Mouse (Mus musculus): ENCODE data around the gene Scfd2.

The Scfd2 gene

DNA sequence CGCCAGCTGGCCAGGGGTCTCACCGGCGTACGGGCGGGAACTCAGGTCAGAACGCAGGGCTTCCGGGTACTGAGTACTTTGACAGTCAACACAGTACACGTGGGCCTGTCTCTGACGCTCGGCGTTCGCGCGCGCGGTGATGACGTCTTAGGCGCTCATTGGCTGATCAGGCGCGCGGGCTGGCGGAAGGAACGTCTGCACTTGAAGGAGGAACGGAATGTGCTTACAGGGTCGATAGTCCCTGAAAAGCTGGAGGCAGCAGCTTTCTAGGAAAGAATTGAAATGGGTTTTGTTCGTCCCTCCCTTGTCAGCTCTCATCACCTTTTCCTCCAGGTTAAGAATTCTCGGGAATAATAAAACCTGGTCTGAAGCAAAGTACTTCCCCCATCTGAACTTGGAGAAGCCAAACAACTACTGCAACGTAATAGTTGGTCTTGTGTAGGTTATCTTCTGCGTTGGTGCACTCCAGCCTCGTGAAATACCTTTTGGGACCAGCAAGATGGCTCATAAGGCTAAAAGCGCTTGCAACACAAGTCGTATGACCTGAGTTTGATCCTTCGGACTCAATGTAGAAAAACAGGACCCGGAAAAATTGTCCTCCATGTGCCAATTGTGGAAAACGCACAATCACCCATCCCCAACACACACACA, at the start of gene Scfd2:
TSS of gene Scfd2 (minus strand) at position 130 of the 651 bp plus-strand sequence.
- 6% methylated on average over 35 of the region's 35 CpGs for WGBS

DNA sequence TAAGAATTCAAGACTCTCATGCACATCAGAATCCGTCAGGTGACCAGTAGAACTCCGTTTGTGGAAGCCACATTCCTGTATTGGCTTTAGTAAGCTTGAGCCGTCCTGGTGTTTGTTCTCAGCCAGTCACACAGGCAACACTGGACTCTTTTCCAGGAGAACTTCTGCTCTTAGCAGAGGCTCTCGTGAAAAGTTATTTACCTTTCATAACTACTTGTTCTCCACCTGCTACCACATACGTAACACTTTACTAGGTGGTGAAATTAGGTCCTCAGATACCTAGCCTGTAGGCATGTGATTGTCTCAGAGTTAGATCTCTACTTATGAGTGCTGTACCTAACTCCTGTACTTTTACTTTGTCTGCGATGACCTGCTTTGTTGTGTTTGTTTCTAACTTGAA, 40.2 kb upstream of the Scfd2 start:
- WGBS: 86% methylated on average over 6 of the region's 6 CpGs

DNA sequence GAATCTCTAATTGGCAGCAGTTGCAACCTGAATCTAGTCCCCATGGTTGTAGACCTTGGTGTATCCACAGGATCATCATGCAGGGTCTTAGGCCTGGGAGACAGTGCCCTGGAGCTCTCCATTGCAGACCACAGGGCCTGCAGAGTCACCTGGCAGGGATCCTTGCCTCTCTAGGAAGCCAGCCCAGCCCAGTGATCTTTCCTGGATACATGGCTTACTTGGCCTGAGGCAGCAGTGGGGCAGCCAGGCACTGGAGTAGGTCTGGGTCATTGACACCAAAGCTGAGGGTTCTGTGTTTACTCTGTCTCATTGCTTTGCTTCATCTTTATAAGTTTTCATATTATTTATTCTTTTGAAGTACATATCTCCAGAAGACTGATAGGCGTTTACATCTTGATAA, 29.6 kb upstream of the Scfd2 start:
- 94% methylated on average over 1 of the region's 1 CpGs for WGBS

DNA sequence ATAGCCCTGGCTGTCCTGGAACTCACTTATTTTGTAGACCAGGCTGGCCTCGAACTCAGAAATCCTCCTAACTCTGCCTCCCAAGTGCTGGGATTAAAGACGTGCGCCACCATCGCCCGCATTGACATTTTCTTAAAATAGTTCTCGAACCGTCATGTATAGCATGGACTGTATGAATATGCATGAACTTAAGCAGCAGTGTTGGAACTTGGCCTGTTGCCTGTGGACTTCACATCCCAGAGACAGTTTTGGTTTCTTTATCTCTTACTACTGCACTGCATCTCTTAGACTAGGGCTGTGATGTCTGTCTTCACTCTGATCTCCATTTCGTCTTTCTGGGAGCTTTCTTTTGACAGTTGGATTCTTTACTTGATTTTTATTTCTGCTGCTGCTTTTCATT, 18.0 kb upstream of the Scfd2 start:
- 48% methylated on average over 8 of the region's 8 CpGs for WGBS

DNA sequence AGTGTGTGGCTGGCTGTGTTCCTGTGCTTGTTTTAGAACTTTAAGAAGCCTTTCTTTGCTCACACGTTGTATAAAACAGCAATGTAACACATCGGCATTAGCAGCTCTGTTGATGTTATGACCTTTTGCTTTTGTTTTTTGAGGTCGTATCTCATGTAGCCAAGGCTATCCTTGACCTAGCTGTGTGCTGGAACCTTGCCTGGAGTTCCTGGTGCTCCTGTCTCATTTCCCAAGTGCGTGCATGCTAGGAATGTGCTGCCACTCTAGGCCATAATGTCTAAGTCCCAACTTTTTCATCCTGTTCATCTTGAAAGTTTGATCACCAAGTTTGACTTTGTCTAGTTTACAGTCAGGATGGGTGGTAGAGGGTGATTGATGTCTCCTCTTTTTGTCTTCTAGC, 14.0 kb upstream of the Scfd2 start:
- WGBS: 77% methylated on average over 4 of the region's 4 CpGs

DNA sequence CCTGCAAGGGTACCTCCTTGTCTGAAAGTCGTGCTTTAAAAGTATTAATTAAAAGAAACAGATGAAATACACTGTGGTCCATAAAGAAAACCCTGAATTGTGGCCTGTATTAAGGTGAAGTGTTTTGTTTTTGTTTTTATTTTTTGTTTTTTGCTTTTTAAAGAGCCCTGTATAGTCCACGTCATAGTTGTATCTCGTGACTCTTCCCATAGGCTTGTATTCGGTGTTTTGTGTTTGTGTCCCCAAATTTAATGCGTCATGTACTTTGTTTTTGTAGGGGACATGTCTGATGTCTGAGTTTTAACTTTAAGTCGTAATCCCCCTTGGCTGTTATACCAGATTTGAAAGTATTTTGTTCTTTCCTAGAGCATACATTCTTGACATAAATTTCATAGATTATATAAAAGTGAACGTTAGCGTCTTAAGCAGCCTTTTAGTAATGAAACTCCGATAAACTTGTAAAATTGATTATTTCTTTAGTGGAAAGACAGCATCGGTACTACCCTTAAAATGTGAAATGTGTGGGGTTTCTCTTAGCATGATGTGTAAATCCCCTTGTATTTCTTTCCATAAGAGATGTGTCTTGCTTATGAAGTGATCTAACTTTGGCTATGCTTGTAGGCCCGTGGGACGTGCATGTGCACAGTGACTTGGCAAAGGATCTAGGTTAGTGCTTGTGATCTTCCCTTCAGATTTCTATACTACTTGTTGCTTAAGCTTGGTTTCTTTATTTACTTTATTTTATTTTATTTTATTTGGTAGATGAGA, 4.8 kb upstream of the Scfd2 start:
- WGBS: 28% methylated on average over 12 of the region's 12 CpGs

DNA sequence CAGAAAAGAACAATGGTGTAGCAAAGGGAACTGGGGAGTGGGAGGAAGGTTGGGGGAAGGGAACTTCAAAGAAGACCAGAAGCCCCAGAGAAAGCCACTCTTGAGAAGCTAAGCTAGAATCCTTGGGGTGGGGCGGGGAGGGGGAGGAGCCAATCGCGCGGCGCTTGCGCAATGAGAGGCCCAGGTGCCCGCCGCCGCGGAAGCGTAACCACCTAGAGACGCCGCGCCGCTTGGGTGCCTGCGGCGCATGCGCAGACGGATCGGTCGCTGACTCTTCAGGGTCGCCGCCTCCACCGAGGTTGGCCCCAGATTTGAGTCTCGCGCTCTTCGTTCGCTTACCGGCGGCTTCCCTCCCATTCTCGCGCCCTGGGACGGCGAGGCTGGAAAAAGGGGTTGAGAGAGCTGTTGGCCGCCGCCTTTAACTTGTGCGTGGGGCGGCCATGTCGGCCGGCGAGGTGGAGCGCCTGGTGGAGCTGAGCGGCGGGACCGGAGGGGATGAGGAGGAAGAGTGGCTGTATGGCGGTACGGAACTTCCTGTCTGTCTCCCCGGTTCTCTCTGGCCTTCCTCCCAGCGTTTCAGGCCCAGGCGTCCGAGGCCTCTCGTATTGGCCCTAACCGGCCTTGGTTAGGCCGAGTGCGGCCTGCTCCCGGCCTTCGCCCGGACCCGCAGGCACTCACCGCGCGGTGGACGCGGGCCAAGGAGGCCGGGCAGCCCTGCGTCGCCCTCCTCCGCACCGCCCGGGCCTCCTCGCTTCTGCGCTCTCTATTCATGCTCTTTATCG, 3.9 kb upstream of the Scfd2 start, which contains the start of gene Fip1l1:
TSS of gene Fip1l1 (plus strand) at position 210 of the 782 bp plus-strand sequence.
- WGBS: under 1% methylated on average over 73 of the region's 73 CpGs

DNA sequence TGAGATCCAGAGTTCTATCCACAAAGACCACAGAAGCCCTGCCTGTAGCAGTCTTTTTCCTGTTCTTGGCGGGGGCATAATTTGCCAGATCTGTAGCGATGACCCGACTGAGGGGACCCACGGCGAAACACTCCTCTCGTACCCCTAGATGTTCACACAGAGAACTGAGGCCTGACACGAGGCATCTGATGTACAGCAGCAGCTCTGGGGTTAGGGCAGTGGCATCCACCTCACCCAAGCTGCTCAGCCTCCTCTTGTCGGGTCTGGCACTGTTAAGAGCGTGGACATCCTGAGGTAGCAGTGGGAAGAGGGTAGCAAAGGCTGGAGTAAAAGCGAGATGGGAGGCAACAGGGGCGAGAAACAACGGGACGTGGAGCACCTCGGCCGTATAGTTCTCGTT, 774 bp downstream of the Scfd2 start:
- 13% methylated on average over 16 of the region's 16 CpGs for WGBS

DNA sequence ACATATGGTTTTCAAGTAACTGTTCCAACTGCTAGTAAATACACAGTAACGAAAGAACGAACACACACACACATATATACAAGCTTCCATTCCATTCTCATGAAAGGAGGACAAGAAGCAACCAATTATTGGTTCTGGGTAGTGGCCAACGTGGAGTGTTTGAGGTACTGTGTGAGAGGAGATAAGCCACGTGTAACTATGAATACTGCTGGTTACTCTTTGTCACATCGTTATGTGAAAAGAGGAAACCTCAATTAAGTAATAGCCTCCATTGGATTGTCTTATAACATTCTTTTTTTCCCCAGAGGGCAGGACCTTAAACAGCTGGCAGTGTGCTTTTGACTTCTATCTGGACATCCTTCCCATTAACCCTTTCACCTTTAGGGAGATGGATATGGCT, 4.5 kb downstream of the Scfd2 start:
- 74% methylated on average over 5 of the region's 5 CpGs for WGBS

DNA sequence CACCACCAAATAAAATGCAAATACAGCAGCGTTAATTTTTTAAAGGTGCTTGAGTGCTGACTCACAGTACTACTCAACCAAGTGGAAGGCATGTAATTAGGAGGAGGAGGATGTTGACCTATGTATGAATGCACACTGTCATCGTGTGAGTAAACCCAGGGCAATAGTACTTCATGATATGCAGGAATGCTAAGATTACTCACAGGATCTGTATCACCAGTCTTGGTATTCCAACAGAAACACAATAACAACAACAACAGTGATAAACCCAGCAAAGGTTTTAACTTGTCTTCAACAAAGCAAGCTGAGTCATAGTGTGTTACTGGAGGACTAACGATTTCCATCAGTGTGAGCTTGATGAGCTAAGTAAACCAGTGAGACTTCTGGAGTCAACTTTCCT, 38.9 kb downstream of the Scfd2 start:
- WGBS: 82% methylated on average over 3 of the region's 3 CpGs

DNA sequence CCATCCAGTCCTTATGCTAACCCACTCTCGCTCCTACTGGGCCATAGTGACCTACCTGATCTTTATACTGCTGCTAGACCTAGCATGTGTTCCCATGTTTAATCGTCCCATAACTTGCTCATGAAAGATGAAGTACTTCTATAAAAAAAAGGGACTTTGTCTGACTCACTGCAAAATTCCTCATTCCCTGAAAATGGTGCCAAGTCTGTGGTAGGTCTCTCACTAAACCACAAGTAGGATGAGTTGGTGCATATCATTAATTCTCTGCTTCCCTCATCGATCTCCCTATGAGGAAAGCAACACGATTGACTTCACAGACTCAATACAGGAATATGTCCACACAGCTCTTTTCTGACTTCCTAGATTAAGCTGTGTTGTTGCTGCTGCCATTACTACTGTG, 46.9 kb downstream of the Scfd2 start:
- 87% methylated on average over 4 of the region's 4 CpGs for WGBS

DNA sequence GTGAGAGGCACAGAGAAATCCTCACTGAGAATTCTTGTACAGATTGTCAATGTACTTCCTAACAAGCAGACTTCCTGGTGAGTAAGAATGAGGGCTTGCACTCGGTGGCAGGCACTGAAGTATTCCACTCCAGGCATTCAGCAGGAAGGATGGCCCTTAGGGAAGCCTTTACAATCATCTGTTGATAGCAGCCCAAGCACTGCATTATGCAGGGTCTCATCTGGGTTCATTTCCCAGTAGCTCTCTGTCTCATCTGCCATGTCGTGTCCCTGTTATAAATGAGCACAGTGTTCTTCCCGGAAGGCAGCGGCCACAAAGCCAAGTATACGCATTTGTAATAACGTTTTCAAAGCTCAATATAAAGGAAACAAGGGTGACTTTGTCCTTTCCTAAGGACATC, 48.9 kb downstream of the Scfd2 start:
- 71% methylated on average over 6 of the region's 6 CpGs for WGBS

DNA sequence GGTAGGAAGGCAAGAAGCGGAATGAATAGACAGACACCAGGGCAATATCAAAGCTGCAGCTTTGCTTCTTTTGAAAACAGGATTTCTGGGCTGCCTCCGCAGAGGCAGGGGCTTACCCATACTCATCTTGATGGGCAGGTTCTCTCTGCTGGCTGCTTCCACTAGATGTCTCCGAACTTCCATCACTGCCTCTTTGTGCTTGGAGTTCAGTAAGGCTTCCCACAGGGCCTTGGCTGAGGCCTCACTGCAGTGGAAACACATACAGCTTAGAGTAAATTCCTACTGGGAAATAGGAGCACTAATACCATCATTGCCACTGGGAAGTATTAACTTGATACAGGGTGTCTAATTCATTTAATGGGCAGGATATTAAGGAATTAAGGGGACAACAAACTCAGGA, 49.5 kb downstream of the Scfd2 start:
- WGBS: 75% methylated on average over 3 of the region's 3 CpGs

DNA sequence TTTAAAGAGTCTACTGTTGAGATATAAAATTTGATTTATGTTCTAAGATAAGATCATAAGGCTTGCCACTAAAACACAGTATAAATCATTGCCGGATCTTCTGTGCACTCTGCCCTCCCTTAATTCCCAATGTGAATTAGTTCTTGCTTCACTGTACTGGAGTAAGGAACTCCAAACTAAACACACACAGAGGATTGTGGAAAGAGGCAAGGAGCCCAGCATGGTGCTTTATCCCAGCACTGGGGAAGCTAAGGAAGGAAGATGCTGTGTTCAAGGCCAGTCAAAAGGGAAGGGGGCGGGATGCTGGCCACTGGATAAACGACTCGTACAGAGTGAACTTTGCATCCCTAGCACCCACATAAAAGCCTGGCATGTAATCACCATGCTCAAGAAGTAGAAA, 51.1 kb downstream of the Scfd2 start:
- 80% methylated on average over 4 of the region's 4 CpGs for WGBS

DNA sequence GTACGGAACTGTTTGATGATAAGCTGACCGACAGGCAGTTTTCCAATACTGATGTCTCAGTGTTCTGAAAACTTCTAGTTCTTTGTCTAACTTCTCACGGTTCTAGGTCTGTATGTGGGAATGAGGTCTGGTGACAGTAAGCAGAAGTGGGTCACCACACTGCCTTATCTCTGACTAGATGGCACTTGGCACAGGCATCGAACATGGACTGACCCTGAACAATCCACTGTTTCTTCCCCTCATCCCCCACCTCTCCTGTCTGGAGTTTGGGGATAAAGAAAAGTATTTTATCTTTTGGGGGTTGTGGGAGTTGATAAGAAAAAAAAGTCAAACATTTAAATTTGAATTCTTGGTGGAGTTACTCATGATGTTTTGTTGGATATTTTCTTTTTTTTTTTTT, 51.6 kb downstream of the Scfd2 start:
- 89% methylated on average over 4 of the region's 4 CpGs for WGBS

DNA sequence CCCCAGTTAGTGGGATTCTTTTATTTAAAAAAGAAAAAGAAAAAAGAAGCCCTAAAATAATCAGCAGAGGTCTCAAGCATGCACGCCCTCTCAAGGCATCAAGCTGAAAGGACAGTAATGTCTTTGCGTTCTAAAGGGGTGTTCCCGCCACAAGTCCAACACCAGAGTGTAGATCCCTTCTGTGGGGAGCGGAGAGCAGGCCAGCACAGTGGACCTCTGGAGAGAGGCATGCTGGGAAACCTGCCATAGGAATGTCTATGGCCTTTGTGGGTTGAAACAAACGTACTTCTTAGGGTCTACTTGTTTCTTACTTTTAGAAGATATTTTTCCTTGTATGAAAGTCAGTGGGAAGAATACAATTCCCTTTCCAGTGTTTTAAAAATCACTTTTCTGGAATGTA, 52.4 kb downstream of the Scfd2 start:
- WGBS: 94% methylated on average over 5 of the region's 5 CpGs

DNA sequence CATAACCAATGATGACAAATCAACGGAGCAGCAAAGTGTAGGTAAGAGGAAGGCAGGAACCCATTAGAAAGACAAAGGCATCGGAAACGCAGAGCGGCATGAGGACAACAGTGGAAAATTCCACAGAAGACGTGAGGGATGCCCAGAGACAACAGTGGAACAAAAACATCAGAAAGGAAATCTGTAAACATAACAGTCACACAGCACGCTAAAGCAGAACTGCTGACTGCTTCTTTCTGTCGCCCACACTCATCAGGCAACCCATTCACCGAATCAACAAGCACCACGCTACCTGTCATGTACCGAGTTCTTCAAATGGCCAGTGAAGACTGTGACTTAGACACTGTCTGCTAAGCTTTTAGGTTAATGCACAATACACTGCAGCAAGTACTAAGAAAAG, 55.0 kb downstream of the Scfd2 start:
- 93% methylated on average over 10 of the region's 10 CpGs for WGBS

DNA sequence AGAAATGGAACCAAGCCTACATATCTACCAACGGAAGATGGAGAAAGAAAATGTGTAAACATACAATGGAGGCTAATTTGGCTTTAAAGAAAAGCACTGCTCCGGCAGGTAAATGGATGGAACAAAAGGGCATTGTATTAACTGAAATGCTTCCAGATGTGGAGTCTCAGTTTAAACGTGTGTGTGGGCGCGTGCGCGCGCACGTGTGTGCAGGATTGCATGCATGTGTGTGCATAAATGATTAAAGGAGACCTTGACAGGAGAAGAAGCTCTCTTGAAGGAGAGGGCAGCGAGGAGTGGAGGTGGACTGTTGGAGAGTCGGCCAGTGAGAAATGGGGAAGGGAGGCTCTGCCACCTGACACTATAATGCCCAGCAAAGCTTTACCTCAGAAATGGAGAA, 58.4 kb downstream of the Scfd2 start:
- WGBS: 93% methylated on average over 11 of the region's 11 CpGs

DNA sequence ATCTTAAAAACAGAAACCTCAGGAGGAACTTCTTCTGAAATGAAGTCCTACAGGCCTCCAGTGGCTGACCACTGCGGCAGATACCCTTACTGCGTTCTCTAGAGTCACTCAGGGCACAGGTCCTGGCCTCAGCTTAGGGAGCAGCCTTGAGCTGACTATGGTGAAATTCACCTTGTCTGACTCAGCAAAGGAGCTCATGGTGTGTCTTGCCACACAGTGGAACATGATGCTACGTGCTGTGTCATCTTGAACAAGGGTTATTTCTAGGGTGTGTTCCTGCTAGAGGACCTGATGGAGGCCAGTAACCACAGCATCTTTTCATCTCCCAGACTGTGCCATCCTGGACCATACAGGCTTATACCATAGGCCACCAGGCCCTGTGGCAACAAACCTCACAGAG, 60.7 kb downstream of the Scfd2 start:
- WGBS: 85% methylated on average over 3 of the region's 3 CpGs

DNA sequence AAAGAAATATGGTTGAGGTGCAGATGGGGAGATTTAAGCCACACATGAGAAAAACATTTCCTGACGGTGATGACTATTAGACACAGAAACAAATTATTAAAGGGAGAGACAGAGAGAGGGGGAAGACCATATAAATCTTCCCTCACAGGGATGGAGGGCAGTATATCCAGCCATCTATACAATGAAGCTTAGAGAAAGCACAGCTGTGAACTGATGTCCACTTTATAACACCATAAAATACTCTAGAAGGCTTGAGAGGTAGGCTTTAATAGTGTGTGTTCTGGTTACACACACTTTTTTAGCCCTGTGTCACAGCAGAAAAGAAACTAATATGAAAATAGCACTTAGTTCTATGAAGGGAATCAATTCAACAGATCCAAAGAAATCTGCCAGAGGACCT, 61.9 kb downstream of the Scfd2 start:
- WGBS: 89% methylated on average over 1 of the region's 1 CpGs

DNA sequence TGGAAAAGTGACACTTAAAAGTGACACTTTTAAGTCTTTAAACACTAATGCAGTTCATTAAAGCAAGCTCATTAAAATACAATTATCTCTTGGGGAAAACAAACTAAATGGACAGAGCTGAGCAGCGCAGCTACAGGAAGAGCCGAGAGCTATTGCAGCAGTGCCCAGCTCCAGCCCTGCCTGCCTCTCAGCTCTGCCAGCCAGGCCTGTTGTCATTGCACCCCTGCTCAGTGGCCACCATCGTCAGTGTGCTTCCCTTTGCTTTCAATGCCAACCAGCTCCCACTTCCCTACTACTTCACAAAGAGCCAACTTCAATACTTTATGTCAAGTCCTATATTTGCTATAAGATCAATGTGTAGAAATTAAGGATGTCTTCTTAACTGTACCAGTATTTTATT, 63.8 kb downstream of the Scfd2 start:
- 73% methylated on average over 3 of the region's 3 CpGs for WGBS

DNA sequence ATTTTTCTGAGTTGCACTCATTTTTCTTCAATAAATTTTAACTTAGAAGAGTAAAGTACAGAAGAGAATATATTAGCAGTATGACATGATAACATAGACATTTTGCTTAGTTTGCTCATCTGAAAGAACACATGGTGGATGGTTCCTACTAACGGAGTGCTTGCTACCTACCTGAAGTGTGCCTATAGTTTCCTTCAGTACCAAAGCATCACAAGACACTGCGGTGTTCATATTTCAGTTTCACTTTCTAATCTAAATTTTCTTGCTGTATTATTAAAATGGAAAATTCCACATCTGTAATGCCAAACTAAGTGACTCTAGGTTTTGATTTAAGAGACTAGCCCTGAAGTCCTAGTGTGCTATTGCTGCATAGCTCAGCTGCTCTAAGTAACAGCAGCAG, 74.8 kb downstream of the Scfd2 start:
- 95% methylated on average over 2 of the region's 2 CpGs for WGBS

Data from cerebral cortex, adult 2 months (tissue).